Mouse (Mus musculus): ENCODE measurements around the gene Tecpr1. TPM values are rescaled to one million over a fixed set of nuclear protein-coding genes. Genes with fewer than 3 reads are reported as not detected.

Tecpr1 gene
- total RNA-seq, 2 experiments from 2014 or later: 86.2 to 93.0 TPM

- intact Hi-C loops (cut with DNase I): no loop called here
- no peak for DNase-seq (ENCODE audit: low spot score in 2 of 2)
These were observed 39.6 kb downstream of the Tecpr1 start for GRCm38 (mm10) chr5:144183647-144184335.

- intact Hi-C loops (cut with DNase I): no loop called here
These were observed 40.2 kb downstream of the Tecpr1 start for GRCm38 (mm10) chr5:144183248-144183559.

GRCm38 (mm10) chr5:144182542-144183247 is 40.7 kb downstream of the Tecpr1 start:
- no peak for DNase-seq (ENCODE audit: low spot score in 2 of 2)
- intact Hi-C loops (cut with DNase I): no loop called here

More at GRCm38 (mm10) chr5:144183248-144183559, 40.2 kb downstream of the Tecpr1 start:
- no peak for DNase-seq (ENCODE audit: low spot score in 2 of 2)

GRCm38 (mm10) chr5:144181249-144181648 is 42.2 kb downstream of the Tecpr1 start:
- intact Hi-C loops (cut with DNase I): no loop called here
- no peak for DNase-seq (ENCODE audit: low spot score in 2 of 2)

DNA sequence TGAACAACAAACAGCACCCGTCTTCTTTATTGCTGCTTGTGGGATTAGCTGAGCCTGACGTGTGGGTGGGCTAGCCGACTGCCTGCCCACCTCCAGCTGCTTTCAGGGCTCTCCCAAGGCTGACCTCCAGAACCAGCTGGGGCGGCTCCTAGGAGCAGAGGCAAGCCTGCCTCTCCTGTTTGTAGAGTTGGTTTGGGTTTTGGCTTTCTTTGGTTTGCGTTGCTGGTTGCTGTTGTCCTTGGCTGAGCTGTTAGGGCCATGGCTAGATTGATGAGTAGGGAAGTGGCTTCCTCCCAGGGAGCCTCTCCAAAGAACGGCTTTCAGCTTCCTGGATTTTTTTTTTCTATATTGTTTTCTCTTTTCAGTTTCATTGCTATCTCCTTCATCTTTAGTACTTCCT is 45.2 kb downstream of the Tecpr1 start:
- DNase-seq (ENCODE audit: low spot score in 2 of 2): no peak
- intact Hi-C loops (cut with DNase I): no loop called here

GRCm38 (mm10) chr5:144173648-144174047 is 49.8 kb downstream of the Tecpr1 start:
- intact Hi-C loops (cut with DNase I): no loop called here
- no peak for DNase-seq (ENCODE audit: low spot score in 2 of 2)

- intact Hi-C loops (cut with DNase I): no loop called here
- DNase-seq (ENCODE audit: low spot score in 2 of 2): peak in 1 of 2 experiments; percentile 3
These were observed 54.0 kb downstream of the Tecpr1 start for GRCm38 (mm10) chr5:144169275-144169975.

- intact Hi-C loops (cut with DNase I): no loop called here
- DNase-seq (ENCODE audit: low spot score in 2 of 2): no peak
These were observed 57.7 kb downstream of the Tecpr1 start for GRCm38 (mm10) chr5:144165756-144166155.

DNA sequence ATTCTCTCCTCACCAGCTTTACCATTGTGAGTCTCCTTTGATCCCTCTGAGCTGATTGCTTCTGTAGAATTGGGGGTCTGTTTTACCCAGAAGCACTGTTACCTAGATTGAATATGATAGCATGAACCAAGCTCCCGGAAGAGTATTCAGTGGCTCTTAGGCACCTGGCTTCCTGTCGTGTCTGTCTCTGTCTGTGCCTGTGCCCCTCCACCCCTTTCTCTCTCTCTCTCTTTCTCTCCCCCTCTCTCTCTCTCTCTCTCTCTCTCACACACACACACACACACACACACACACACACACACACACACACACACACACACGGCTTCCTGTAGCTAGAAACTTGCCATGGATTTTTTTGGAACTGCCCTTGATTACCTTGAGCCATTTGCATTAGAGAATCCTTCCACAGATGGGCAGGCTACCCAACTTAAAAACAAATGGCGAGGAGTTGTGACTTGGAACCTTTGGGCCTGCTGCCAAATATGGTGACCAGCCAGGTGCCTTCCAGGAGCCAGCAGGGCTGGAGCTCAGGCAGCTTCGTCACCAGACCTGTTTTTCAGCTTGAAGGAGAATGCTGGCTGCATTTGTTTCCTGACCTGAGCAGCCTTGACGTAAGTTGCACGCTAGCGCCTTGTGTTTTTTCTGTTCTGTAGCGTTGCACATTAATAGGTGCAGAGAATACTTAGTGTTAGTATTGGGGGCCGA is 60.5 kb downstream of the Tecpr1 start:
- DNase-seq (ENCODE audit: low spot score in 2 of 2): no peak
- intact Hi-C loops (cut with DNase I): no loop called here

DNA sequence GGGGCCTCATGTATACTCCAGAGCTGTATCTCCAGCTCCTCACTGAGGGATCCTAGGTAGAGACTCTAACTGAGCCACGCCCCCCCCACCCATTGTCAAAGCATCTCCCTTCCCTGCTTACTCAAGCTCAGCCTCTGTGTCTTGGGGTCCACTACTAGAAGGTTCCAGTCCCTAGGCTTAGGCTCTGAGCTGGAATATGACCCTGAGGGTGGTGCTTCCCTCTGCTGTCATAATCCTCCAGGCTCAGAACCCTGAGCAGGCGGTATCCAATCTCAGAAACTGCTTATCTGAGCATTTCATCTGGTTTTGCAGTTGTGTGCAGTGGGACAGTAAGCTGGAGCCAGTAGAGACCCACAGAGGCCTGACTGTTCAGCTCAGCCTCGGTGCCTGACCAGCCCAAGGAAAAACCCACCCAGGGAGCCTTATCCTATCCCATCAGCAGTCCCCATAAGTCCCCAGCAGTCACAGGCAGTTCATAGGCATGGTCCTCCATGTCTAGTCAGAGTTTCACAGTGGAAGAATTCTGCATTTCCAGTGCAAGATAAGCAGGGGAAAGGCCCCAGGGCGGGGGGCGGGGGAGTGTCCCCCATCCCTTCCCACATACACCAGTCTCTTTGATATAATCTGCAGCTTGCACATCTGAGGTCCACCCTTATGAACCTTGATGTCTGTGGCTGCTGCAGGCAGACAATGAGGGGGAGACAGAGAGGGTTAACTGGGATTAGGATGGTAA is 61.2 kb downstream of the Tecpr1 start:
- intact Hi-C loops (cut with DNase I): no loop called here
- DNase-seq (ENCODE audit: low spot score in 2 of 2): no peak

GRCm38 (mm10) chr5:144159137-144159536 is 64.3 kb downstream of the Tecpr1 start:
- intact Hi-C loops (cut with DNase I): no loop called here
- DNase-seq (ENCODE audit: low spot score in 2 of 2): no peak

- DNase-seq (ENCODE audit: low spot score in 2 of 2): peak in 1 of 2 experiments; percentile 43
- intact Hi-C loops (cut with DNase I): no loop called here
These were observed 64.8 kb downstream of the Tecpr1 start for GRCm38 (mm10) chr5:144158604-144159003.

GRCm38 (mm10) chr5:144154528-144154927 is 68.9 kb downstream of the Tecpr1 start:
- peak; percentile 40 to 53 for DNase-seq (ENCODE audit: low spot score in 2 of 2)
- intact Hi-C loops (cut with DNase I): loop anchor here (1.0 to 2.0 kb wide), 2 partner anchors 54 to 114 kb away; partner anchors contain the start of gene Lmtk2

DNA sequence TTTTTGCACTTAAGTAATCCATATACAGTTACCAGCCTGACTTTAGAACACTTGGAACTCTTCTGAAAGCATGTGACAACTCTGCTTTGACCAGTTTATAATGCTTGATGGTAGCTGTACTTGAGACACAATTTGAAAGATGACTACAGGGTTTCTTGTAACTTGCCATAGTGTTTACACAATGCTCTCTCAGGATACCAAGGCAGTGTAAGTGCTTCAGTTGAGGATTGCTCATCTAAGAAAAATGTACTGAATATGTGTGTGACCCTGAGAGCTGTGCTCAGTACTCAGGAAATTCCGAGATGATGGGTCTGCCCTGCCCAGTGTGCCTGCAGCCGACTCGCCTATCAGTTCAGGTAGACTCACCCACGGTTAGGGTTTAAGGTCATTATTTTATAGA is 72.1 kb downstream of the Tecpr1 start:
- intact Hi-C loops (cut with DNase I): no loop called here
- DNase-seq (ENCODE audit: low spot score in 2 of 2): no peak

- intact Hi-C loops (cut with DNase I): no loop called here
- no peak for DNase-seq (ENCODE audit: low spot score in 2 of 2)
These were observed 73.9 kb downstream of the Tecpr1 start for GRCm38 (mm10) chr5:144149530-144149929.

- DNase-seq (ENCODE audit: low spot score in 2 of 2): no peak
- intact Hi-C loops (cut with DNase I): no loop called here
These were observed 76.5 kb downstream of the Tecpr1 start for GRCm38 (mm10) chr5:144146898-144147297.

Data from left cerebral cortex, postnatal 36 days (tissue).